Mouse (Mus musculus): ENCODE measurements around the gene Dennd5b. TPM values are rescaled to one million over a fixed set of nuclear protein-coding genes. Genes with fewer than 3 reads are reported as not detected.

Dennd5b gene
- polyA plus RNA-seq, 1 experiment from 2014 or later: 7.9 TPM

- Histone ChIP-seq H3K27ac (ENCODE audit: low read depth) (no peak overlapping the region), H3K4me1 (ENCODE audit: insufficient read depth) (no peaks in the 10 kb centered on the region), H3K36me3 (replicated peaks; ENCODE audit: insufficient read depth, low read length) (no peaks in the 10 kb centered on the region), H3K4me2 (ENCODE audit: low read depth, low read length) (no peak overlapping the region), H3K27me3 (ENCODE audit: insufficient read depth, low read length) (no peaks in the 10 kb centered on the region), H3K4me3 (ENCODE audit: low read depth, low read length) (no peak overlapping the region), H3K9ac (replicated peaks) (no peak overlapping the region), H3K9me3 (ENCODE audit: low read length) (no peaks in the 10 kb centered on the region)
- 48% methylated on average over 4 of the region's 4 CpGs for WGBS (ENCODE audit: insufficient replicate concordance)
- TF ChIP-seq CTCF (IDR thresholded peaks at IDR 0.05; ENCODE audit: low read depth): no peak
- no peak for TF ChIP-seq EP300 (IDR thresholded peaks at IDR 0.05; ENCODE audit: low read depth)
- no peak for DNase-seq
- ATAC-seq: no peak
Observed at GRCm38 (mm10) chr6:149050978-149051723, 50.3 kb downstream of the Dennd5b start.

GRCm38 (mm10) chr6:149040099-149040498 lies 61.4 kb downstream of the Dennd5b start:
- WGBS (ENCODE audit: insufficient replicate concordance): 76% methylated on average over 4 of the region's 4 CpGs
- no peaks in the 10 kb centered on the region for H3K27me3 ChIP-seq (ENCODE audit: insufficient read depth, low read length)
- H3K4me1 ChIP-seq (ENCODE audit: insufficient read depth): no peaks in the 10 kb centered on the region
- H3K27ac ChIP-seq (ENCODE audit: low read depth): no peak overlapping the region
- TF ChIP-seq CTCF (IDR thresholded peaks at IDR 0.05; ENCODE audit: low read depth) (no peak), EP300 (IDR thresholded peaks at IDR 0.05; ENCODE audit: low read depth) (no peak)
- no peak for DNase-seq
- H3K9ac ChIP-seq (replicated peaks): no peak overlapping the region
- no peak for ATAC-seq
- H3K4me2 ChIP-seq (ENCODE audit: low read depth, low read length): no peak overlapping the region
- H3K9me3 ChIP-seq (ENCODE audit: low read length): no peaks in the 10 kb centered on the region
- H3K4me3 ChIP-seq (ENCODE audit: low read depth, low read length): no peak overlapping the region
- H3K36me3 ChIP-seq (replicated peaks; ENCODE audit: insufficient read depth, low read length): no peaks in the 10 kb centered on the region

GRCm38 (mm10) chr6:149032198-149032597 lies 69.3 kb downstream of the Dennd5b start:
- H3K4me2 ChIP-seq (ENCODE audit: low read depth, low read length): no peak overlapping the region
- no peaks in the 10 kb centered on the region for H3K27me3 ChIP-seq (ENCODE audit: insufficient read depth, low read length)
- ATAC-seq: no peak
- no peak for TF ChIP-seq EP300 (IDR thresholded peaks at IDR 0.05; ENCODE audit: low read depth)
- no peak for TF ChIP-seq CTCF (IDR thresholded peaks at IDR 0.05; ENCODE audit: low read depth)
- H3K4me1 ChIP-seq (ENCODE audit: insufficient read depth): no peaks in the 10 kb centered on the region
- no peaks in the 10 kb centered on the region for H3K9me3 ChIP-seq (ENCODE audit: low read length)
- 88% methylated on average over 5 of the region's 5 CpGs for WGBS (ENCODE audit: insufficient replicate concordance)
- no peak for DNase-seq
- no peak overlapping the region for H3K27ac ChIP-seq (ENCODE audit: low read depth)
- H3K4me3 ChIP-seq (ENCODE audit: low read depth, low read length): no peak overlapping the region
- H3K9ac ChIP-seq (replicated peaks): no peak overlapping the region
- peaks cover 9% of the 10 kb centered on the region for H3K36me3 ChIP-seq (replicated peaks; ENCODE audit: insufficient read depth, low read length)

GRCm38 (mm10) chr6:149031377-149031776 lies 70.1 kb downstream of the Dennd5b start:
- Histone ChIP-seq H3K27me3 (ENCODE audit: insufficient read depth, low read length) (no peaks in the 10 kb centered on the region), H3K36me3 (replicated peaks; ENCODE audit: insufficient read depth, low read length) (peaks cover 12% of the 10 kb centered on the region), H3K27ac (ENCODE audit: low read depth) (no peak overlapping the region), H3K4me2 (ENCODE audit: low read depth, low read length) (no peak overlapping the region), H3K9me3 (ENCODE audit: low read length) (no peaks in the 10 kb centered on the region), H3K9ac (replicated peaks) (no peak overlapping the region), H3K4me1 (ENCODE audit: insufficient read depth) (no peaks in the 10 kb centered on the region), H3K4me3 (ENCODE audit: low read depth, low read length) (no peak overlapping the region)
- DNase-seq (no peak), ATAC-seq (no peak)
- TF ChIP-seq CTCF (IDR thresholded peaks at IDR 0.05; ENCODE audit: low read depth): no peak
- TF ChIP-seq EP300 (IDR thresholded peaks at IDR 0.05; ENCODE audit: low read depth): no peak

- Histone ChIP-seq H3K36me3 (replicated peaks; ENCODE audit: insufficient read depth, low read length) (peaks cover 11% of the 10 kb centered on the region), H3K4me2 (ENCODE audit: low read depth, low read length) (no peak overlapping the region), H3K27me3 (ENCODE audit: insufficient read depth, low read length) (no peaks in the 10 kb centered on the region), H3K4me3 (ENCODE audit: low read depth, low read length) (no peak overlapping the region), H3K9ac (replicated peaks) (no peak overlapping the region), H3K27ac (ENCODE audit: low read depth) (no peak overlapping the region), H3K4me1 (ENCODE audit: insufficient read depth) (no peaks in the 10 kb centered on the region), H3K9me3 (ENCODE audit: low read length) (no peaks in the 10 kb centered on the region)
- DNase-seq: no peak
- TF ChIP-seq CTCF (IDR thresholded peaks at IDR 0.05; ENCODE audit: low read depth) (no peak), EP300 (IDR thresholded peaks at IDR 0.05; ENCODE audit: low read depth) (no peak)
- 73% methylated on average over 5 of the region's 5 CpGs for WGBS (ENCODE audit: insufficient replicate concordance)
- no peak for ATAC-seq
Observed at GRCm38 (mm10) chr6:149018431-149018830, 83.0 kb downstream of the Dennd5b start.

- Histone ChIP-seq H3K27ac (ENCODE audit: low read depth) (no peak overlapping the region), H3K27me3 (ENCODE audit: insufficient read depth, low read length) (no peaks in the 10 kb centered on the region), H3K9ac (replicated peaks) (no peak overlapping the region), H3K9me3 (ENCODE audit: low read length) (no peaks in the 10 kb centered on the region), H3K4me2 (ENCODE audit: low read depth, low read length) (no peak overlapping the region), H3K4me1 (ENCODE audit: insufficient read depth) (no peaks in the 10 kb centered on the region), H3K4me3 (ENCODE audit: low read depth, low read length) (no peak overlapping the region), H3K36me3 (replicated peaks; ENCODE audit: insufficient read depth, low read length) (peaks cover 23% of the 10 kb centered on the region)
- TF ChIP-seq CTCF (IDR thresholded peaks at IDR 0.05; ENCODE audit: low read depth) (peak; percentile 64), EP300 (IDR thresholded peaks at IDR 0.05; ENCODE audit: low read depth) (no peak)
- ATAC-seq (no peak), DNase-seq (no peak)
Observed at GRCm38 (mm10) chr6:149010766-149011301, 90.6 kb downstream of the Dennd5b start.

Data from liver, postnatal 0 days (tissue).